Comparison of ENCODE assay signal across 8 mouse cellular contexts in the genomic region with DNA sequence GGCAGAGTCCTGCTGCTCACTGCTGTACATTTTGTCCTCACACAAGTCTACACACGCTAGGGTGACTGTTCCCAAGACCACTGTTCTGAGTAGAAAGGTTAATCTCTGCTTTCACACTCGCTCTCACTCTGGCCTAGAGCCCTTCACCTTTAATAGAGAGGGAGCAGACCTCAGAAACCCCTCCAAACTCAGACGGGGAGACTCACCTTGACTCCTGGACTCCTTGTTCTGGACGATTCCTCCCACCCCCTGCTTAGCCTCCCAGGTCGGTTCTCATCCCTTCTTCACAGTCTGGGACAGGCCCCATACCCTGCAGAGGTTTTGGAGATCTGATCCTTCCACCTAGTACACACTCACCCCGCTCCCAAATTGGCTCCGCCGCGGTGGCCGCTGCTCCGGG. TPM values are rescaled to one million over a fixed set of nuclear protein-coding genes. Genes with fewer than 3 reads are reported as not detected.
DNase-seq lines count a peak whose midpoint lies in the region; ATAC-seq and TF ChIP-seq lines count a peak whose summit lies in the region.

No protein-coding gene starts in this region.

- peak overlapping the region; percentile 76 for H3K4me3 ChIP-seq in cerebellum, adult 2 months (replicated peaks; ENCODE audit: insufficient read depth, low read depth, low read length)
- H3K4me3 ChIP-seq in spleen, adult 2 months (ENCODE audit: extremely low read depth, insufficient read depth, insufficient read length) = peak overlapping the region; percentile 63
- H3K4me3 ChIP-seq in limb, embryonic 14.5 days (replicated peaks; ENCODE audit: low read length) = peak overlapping the region; percentile 68
- H3K4me3 ChIP-seq in stomach, postnatal 0 days (ENCODE audit: low read depth, low read length) = peak overlapping the region; percentile 74

- H3K4me1 ChIP-seq in cerebellum, adult 2 months (ENCODE audit: control insufficient read depth, insufficient read depth, low read length) = peaks cover 7% of the 10 kb centered on the region
- H3K4me1 ChIP-seq in spleen, adult 2 months (ENCODE audit: control insufficient read depth, insufficient read depth, insufficient read length) = peaks cover 25% of the 10 kb centered on the region
- H3K4me1 ChIP-seq in limb, embryonic 14.5 days (ENCODE audit: control insufficient read depth, insufficient read depth, low read length) = peaks cover 19% of the 10 kb centered on the region
- no peaks in the 10 kb centered on the region for H3K4me1 ChIP-seq in stomach, postnatal 0 days (replicated peaks; ENCODE audit: control insufficient read depth, insufficient read depth)

- WGBS in cerebellum, adult 2 months = under 1% methylated on average over 11 of the region's 11 CpGs
- WGBS in spleen, adult 2 months = 13% methylated on average over 11 of the region's 11 CpGs
- 2% methylated on average over 10 of the region's 11 CpGs for WGBS in limb, embryonic 14.5 days
- under 1% methylated on average over 11 of the region's 11 CpGs for WGBS in stomach, postnatal 0 days

- peak overlapping the region; percentile 72 for H3K9ac ChIP-seq in limb, embryonic 14.5 days (ENCODE audit: low read depth, low read length, severe bottlenecking)
- H3K9ac ChIP-seq in stomach, postnatal 0 days (ENCODE audit: low read length) = peak overlapping the region; percentile 83

- no peak for DNase-seq in cerebellum, adult 2 months
- DNase-seq in cerebellum, adult 11 months = no peak
- DNase-seq in spleen, adult 2 months (ENCODE audit: low read depth in 1 of 2, low spot score in 2 of 2) = no peak
- DNase-seq in spleen, adult 12 weeks (ENCODE audit: low spot score) = no peak
- no peak for DNase-seq in limb, embryonic 14.5 days (ENCODE audit: low spot score)
- DNase-seq in stomach, postnatal 0 days (ENCODE audit: low spot score) = no peak
- DNase-seq in cerebellum, postnatal 4 days (ENCODE audit: low spot score in 2 of 2) = no peak
- DNase-seq in right cerebral cortex, postnatal 14 days = no peak

- TF ChIP-seq CTCF in cerebellum, adult 2 months (IDR thresholded peaks at IDR 0.05; ENCODE audit: borderline replicate concordance, insufficient read depth, low read depth, low read length) = no peak
- TF ChIP-seq CTCF in spleen, adult 2 months (IDR thresholded peaks at IDR 0.05; ENCODE audit: extremely low read depth, insufficient read depth, insufficient read length, insufficient replicate concordance) = no peak
- TF ChIP-seq CTCF in stomach, postnatal 0 days (IDR thresholded peaks at IDR 0.05; ENCODE audit: low read depth) = no peak

- TF ChIP-seq POLR2A in cerebellum, adult 2 months (IDR thresholded peaks at IDR 0.05; ENCODE audit: borderline replicate concordance, insufficient read depth, low read length) = no peak
- TF ChIP-seq POLR2A in spleen, adult 2 months (IDR thresholded peaks at IDR 0.05; ENCODE audit: low read depth, low read length) = no peak
- TF ChIP-seq POLR2A in limb, embryonic 14.5 days (IDR thresholded peaks at IDR 0.05; ENCODE audit: borderline replicate concordance, extremely low read depth, insufficient read depth, insufficient read length) = no peak

- H3K27me3 ChIP-seq in cerebellum, adult 2 months (ENCODE audit: control insufficient read depth, insufficient read depth, low read length) = no peaks in the 10 kb centered on the region
- no peaks in the 10 kb centered on the region for H3K27me3 ChIP-seq in spleen, adult 2 months (ENCODE audit: control insufficient read depth, insufficient read depth, low read length)
- no peaks in the 10 kb centered on the region for H3K27me3 ChIP-seq in limb, embryonic 14.5 days (ENCODE audit: control insufficient read depth, insufficient read depth, low read length)
- H3K27me3 ChIP-seq in stomach, postnatal 0 days (ENCODE audit: control insufficient read depth, insufficient read depth, low read length) = no peaks in the 10 kb centered on the region

- ATAC-seq in limb, embryonic 14.5 days (ENCODE audit: low FRiP score, low read depth) = no peak
- ATAC-seq in stomach, postnatal 0 days (ENCODE audit: low FRiP score, low TSS enrichment) = peak; percentile 0; the same call in 1 of the 2 replicates

- peak overlapping the region; percentile 80 for H3K4me2 ChIP-seq in limb, embryonic 14.5 days (replicated peaks; ENCODE audit: low read depth, low read length, severe bottlenecking)
- H3K4me2 ChIP-seq in stomach, postnatal 0 days (replicated peaks; ENCODE audit: low read depth) = peak overlapping the region; percentile 95

- TF ChIP-seq EP300 in stomach, postnatal 0 days (optimal IDR thresholded peaks at IDR 0.05) = no peak

- no peak overlapping the region; the same call in 1 of the 2 replicates for H3K27ac ChIP-seq in cerebellum, adult 2 months (ENCODE audit: insufficient read depth, low read length)
- H3K27ac ChIP-seq in spleen, adult 2 months (ENCODE audit: insufficient read depth, low read length) = peak overlapping the region; percentile 54
- H3K27ac ChIP-seq in limb, embryonic 14.5 days (replicated peaks; ENCODE audit: low read depth, low read length) = peak overlapping the region; percentile 55
- peak overlapping the region; percentile 96 for H3K27ac ChIP-seq in stomach, postnatal 0 days (replicated peaks)

- no peaks in the 10 kb centered on the region for H3K9me3 ChIP-seq in limb, embryonic 14.5 days (ENCODE audit: control insufficient read depth, low read length)
- H3K9me3 ChIP-seq in stomach, postnatal 0 days (ENCODE audit: control insufficient read depth, low read length) = no peaks in the 10 kb centered on the region

- peaks cover 1% of the 10 kb centered on the region; the same call in 1 of the 2 replicates for H3K36me3 ChIP-seq in spleen, adult 2 months (ENCODE audit: control insufficient read depth, insufficient read depth, low read length)
- peaks cover 19% of the 10 kb centered on the region for H3K36me3 ChIP-seq in limb, embryonic 14.5 days (ENCODE audit: control insufficient read depth, insufficient read depth, low read length)
- H3K36me3 ChIP-seq in stomach, postnatal 0 days (ENCODE audit: control insufficient read depth, insufficient read depth, low read length) = peaks cover 4% of the 10 kb centered on the region; the same call in 1 of the 2 replicates

RNA-seq across cellular contexts. Expression of gene Fam214b, which starts 6.4 kb away (rescaled TPM):
- polyA plus RNA-seq in cerebellum, adult 2 months (2012; rRNA removed) = 29.9 and 32.5 TPM in 2 replicates
- polyA plus RNA-seq in spleen, adult 2 months (2012; rRNA removed) = 21.1 and 28.2 TPM in 2 replicates
- polyA plus RNA-seq in limb, embryonic 14.5 days (2012; rRNA removed) = 22.1 and 24.1 TPM in 2 replicates
- polyA plus RNA-seq in limb, embryonic 14.5 days (2014; fragmentation: Nextera tagmentation; extraction: Ambion mirVana) = 9.5 and 11.6 TPM in 2 replicates
- polyA plus RNA-seq in stomach, postnatal 0 days (2015; fragmentation: Nextera tagmentation; extraction: Ambion mirVana) = 9.0 and 10.0 TPM in 2 replicates

RNA-seq across cellular contexts. Expression of gene Stoml2, which starts 8.1 kb away (rescaled TPM):
- 138 and 142 TPM in 2 replicates for polyA plus RNA-seq in cerebellum, adult 2 months (2012; rRNA removed)
- 42.8 and 47.0 TPM in 2 replicates for polyA plus RNA-seq in spleen, adult 2 months (2012; rRNA removed)
- polyA plus RNA-seq in limb, embryonic 14.5 days (2012; rRNA removed) = 156 and 171 TPM in 2 replicates
- 316 and 318 TPM in 2 replicates for polyA plus RNA-seq in limb, embryonic 14.5 days (2014; fragmentation: Nextera tagmentation; extraction: Ambion mirVana)
- polyA plus RNA-seq in stomach, postnatal 0 days (2015; fragmentation: Nextera tagmentation; extraction: Ambion mirVana) = 151 and 157 TPM in 2 replicates

RNA-seq across cellular contexts. Expression of gene Pigo, which starts 14.0 kb away (rescaled TPM):
- polyA plus RNA-seq in cerebellum, adult 2 months (2012; rRNA removed) = 35.8 and 35.9 TPM in 2 replicates
- 25.2 and 33.4 TPM in 2 replicates for polyA plus RNA-seq in spleen, adult 2 months (2012; rRNA removed)
- 33.4 and 44.3 TPM in 2 replicates for polyA plus RNA-seq in limb, embryonic 14.5 days (2012; rRNA removed)
- polyA plus RNA-seq in limb, embryonic 14.5 days (2014; fragmentation: Nextera tagmentation; extraction: Ambion mirVana) = 17.6 and 22.1 TPM in 2 replicates
- 10.3 and 11.0 TPM in 2 replicates for polyA plus RNA-seq in stomach, postnatal 0 days (2015; fragmentation: Nextera tagmentation; extraction: Ambion mirVana)

RNA-seq across cellular contexts. Expression of gene Unc13b, which starts 19.1 kb away (rescaled TPM):
- 12.8 and 14.5 TPM in 2 replicates for polyA plus RNA-seq in cerebellum, adult 2 months (2012; rRNA removed)
- 0.65 and 0.92 TPM in 2 replicates for polyA plus RNA-seq in spleen, adult 2 months (2012; rRNA removed)
- 6.7 and 7.2 TPM in 2 replicates for polyA plus RNA-seq in limb, embryonic 14.5 days (2012; rRNA removed)
- 2.4 and 2.5 TPM in 2 replicates for polyA plus RNA-seq in limb, embryonic 14.5 days (2014; fragmentation: Nextera tagmentation; extraction: Ambion mirVana)
- polyA plus RNA-seq in stomach, postnatal 0 days (2015; fragmentation: Nextera tagmentation; extraction: Ambion mirVana) = 3.2 and 4.5 TPM in 2 replicates

RNA-seq across cellular contexts. Expression of gene Fancg, which starts 29.3 kb away (rescaled TPM):
- 36.2 and 36.7 TPM in 2 replicates for polyA plus RNA-seq in cerebellum, adult 2 months (2012; rRNA removed)
- 13.5 and 16.7 TPM in 2 replicates for polyA plus RNA-seq in spleen, adult 2 months (2012; rRNA removed)
- polyA plus RNA-seq in limb, embryonic 14.5 days (2012; rRNA removed) = 31.3 and 33.6 TPM in 2 replicates
- polyA plus RNA-seq in limb, embryonic 14.5 days (2014; fragmentation: Nextera tagmentation; extraction: Ambion mirVana) = 20.1 and 20.4 TPM in 2 replicates
- polyA plus RNA-seq in stomach, postnatal 0 days (2015; fragmentation: Nextera tagmentation; extraction: Ambion mirVana) = 7.0 and 7.7 TPM in 2 replicates
